Mouse (Mus musculus): ENCODE measurements around the gene Ctnnbl1. TPM values are rescaled to one million over a fixed set of nuclear protein-coding genes. Genes with fewer than 3 reads are reported as not detected.
A peak's percentile ranks its signal among the peaks of the same experiment; 100 is the strongest.

The Ctnnbl1 gene
- total RNA-seq, 2 experiments from 2014 or later, result 23.7 to 26.1 TPM

- no peak for DNase-seq (ENCODE audit: low spot score in 2 of 2)
- intact Hi-C loops (cut with DNase I), result no loop called here
Observed at GRCm38 (mm10) chr2:157789226-157789625, 52.0 kb downstream of the Ctnnbl1 start.

DNA sequence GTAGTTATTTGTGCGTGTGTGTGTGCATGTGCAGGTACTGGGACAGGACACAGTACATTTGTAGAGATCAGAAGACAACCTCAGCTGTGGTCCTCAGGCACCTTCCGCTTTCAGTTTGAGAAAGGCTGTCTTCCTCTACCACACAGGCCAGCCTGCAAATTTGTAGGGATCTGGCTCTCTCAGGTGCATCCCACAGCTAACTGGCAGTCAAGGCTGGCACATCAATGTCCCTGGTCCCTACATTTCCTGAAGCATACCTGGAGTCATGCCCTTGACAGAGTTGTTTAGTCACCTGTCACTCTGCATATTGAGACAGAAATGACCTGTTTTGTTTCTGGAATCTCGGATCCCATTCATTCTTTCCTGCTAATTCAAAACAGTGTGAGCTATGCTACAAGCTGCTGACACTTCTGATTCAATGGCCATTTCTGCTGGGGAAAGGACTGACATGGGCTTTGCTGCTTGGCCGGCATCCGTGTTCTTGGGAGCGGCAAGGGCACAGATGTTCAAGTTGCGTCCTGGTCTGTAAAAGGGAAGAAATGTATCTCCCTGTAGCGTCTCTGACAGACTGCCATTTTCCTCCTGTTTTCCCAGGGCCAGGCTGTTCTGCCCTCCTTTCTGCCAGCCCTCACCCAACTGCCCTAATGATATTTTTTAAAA lies 53.8 kb downstream of the Ctnnbl1 start:
- intact Hi-C loops (cut with DNase I), result no loop called here
- no peak for DNase-seq (ENCODE audit: low spot score in 2 of 2)

GRCm38 (mm10) chr2:157791528-157792162 lies 54.4 kb downstream of the Ctnnbl1 start:
- intact Hi-C loops (cut with DNase I), result no loop called here
- no peak for DNase-seq (ENCODE audit: low spot score in 2 of 2)

- intact Hi-C loops (cut with DNase I), result no loop called here
Observed at GRCm38 (mm10) chr2:157792840-157793552, 55.8 kb downstream of the Ctnnbl1 start.

GRCm38 (mm10) chr2:157793851-157794332 lies 56.7 kb downstream of the Ctnnbl1 start:
- intact Hi-C loops (cut with DNase I), result no loop called here
- no peak for DNase-seq (ENCODE audit: low spot score in 2 of 2)

More at GRCm38 (mm10) chr2:157792840-157793552, 55.8 kb downstream of the Ctnnbl1 start:
- no peak for DNase-seq (ENCODE audit: low spot score in 2 of 2)

- intact Hi-C loops (cut with DNase I), result no loop called here
Observed at GRCm38 (mm10) chr2:157795627-157796423, 58.6 kb downstream of the Ctnnbl1 start.

DNA sequence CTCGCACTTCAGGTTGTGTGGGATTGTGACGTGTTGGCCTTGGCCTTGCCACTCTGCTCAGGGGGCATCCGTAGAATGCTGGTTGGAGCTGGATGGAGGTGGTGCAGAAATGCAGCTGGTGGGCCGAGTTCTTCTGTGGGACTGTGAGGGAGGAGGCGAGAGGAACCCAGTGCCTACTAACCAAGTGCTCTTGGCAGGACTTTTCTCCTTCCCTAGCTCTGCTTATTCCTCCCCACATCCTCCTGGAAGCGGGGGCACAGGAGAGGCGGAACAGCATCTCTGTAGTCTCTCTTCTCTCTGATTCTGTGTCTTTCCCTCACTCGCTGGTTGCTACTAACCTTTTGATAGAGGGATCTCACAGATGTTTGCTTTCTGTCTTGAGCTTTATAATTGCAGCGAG lies 62.3 kb downstream of the Ctnnbl1 start:
- intact Hi-C loops (cut with DNase I), result no loop called here

More at GRCm38 (mm10) chr2:157795627-157796423, 58.6 kb downstream of the Ctnnbl1 start:
- DNase-seq (ENCODE audit: low spot score in 2 of 2), result no peak

DNA sequence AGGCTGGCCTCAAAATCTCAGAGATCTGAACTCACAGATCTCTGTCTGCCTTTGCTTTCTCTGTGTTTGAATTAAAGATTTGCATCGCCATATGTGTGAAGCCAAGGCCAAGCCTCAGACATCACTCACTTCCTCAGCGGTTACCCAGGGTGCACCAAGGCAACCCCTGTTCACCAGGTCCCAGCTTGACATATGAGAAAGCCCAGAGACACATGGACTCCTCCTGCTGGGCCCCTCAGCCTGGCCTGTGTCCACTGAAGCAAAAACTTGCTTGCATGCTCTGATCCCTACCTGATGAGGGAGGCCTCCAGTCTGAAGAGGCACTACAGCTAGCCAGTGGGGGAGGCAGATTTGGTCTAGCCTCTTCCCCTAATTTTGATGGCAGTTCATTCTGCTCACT lies 63.1 kb downstream of the Ctnnbl1 start:
- intact Hi-C loops (cut with DNase I), result loop anchor here (5.0 kb wide), 1 partner anchor 77 kb away; no protein-coding TSS in a partner anchor
- no peak for DNase-seq (ENCODE audit: low spot score in 2 of 2)

More for the DNA sequence above, 62.3 kb downstream of the Ctnnbl1 start:
- DNase-seq (ENCODE audit: low spot score in 2 of 2), result no peak

GRCm38 (mm10) chr2:157800746-157801501 lies 63.7 kb downstream of the Ctnnbl1 start:
- DNase-seq (ENCODE audit: low spot score in 2 of 2), result no peak
- intact Hi-C loops (cut with DNase I), result loop anchor here (5.0 kb wide), 1 partner anchor 76 kb away; no protein-coding TSS in a partner anchor

GRCm38 (mm10) chr2:157801505-157802357 lies 64.5 kb downstream of the Ctnnbl1 start:
- no peak for DNase-seq (ENCODE audit: low spot score in 2 of 2)
- intact Hi-C loops (cut with DNase I), result loop anchor here (5.0 kb wide), 1 partner anchor 76 kb away; no protein-coding TSS in a partner anchor

- intact Hi-C loops (cut with DNase I), result loop anchor here (5.0 kb wide), 1 partner anchor 75 kb away; no protein-coding TSS in a partner anchor
- DNase-seq (ENCODE audit: low spot score in 2 of 2), result no peak
Observed at GRCm38 (mm10) chr2:157802666-157803065, 65.5 kb downstream of the Ctnnbl1 start.

DNA sequence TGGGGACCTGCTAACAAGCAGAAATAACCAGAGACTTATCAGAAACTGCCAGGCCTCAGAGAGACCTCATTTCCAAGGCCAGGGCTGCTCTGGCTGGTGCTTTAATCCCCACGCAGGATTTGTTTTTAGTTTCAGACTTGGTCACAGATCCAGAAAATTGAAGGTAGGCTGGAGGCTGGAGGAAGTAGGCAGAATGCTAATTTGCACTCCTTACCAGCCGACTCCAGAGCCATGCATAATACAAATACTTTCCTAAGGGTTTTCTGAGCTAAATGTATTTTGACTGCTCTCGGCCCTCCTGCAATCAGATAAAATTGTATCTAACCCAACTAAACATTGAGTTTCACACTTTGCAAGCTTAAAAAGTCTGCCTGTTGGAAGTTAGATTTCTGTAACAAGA lies 67.2 kb downstream of the Ctnnbl1 start:
- intact Hi-C loops (cut with DNase I), result loop anchor here (5.0 kb wide), 1 partner anchor 73 kb away; no protein-coding TSS in a partner anchor

DNA sequence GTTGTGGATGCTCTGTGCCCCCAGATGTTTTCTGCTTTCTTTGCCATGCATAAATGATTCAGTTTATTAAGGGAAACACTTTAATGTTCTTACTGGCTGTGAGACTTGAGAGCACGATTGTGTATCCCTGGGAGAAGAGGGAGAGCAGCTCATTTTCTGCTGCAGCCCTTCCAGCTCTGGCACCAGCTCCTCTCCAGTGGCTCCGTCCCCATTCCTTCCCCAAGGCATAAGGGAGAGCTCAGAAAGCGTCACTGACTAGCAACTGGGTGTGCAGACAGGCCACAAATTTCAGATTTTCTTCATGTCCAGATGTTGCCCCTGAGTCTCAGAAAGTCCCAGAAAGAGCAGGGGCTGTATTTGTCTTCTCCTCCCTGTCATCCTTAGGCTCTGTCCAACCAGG lies 67.9 kb downstream of the Ctnnbl1 start:
- DNase-seq (ENCODE audit: low spot score in 2 of 2), result no peak
- intact Hi-C loops (cut with DNase I), result no loop called here

More for the DNA sequence above, 67.2 kb downstream of the Ctnnbl1 start:
- DNase-seq (ENCODE audit: low spot score in 2 of 2), result peak in 1 of 2 experiments; percentile 36

GRCm38 (mm10) chr2:157807076-157807475 lies 69.9 kb downstream of the Ctnnbl1 start:
- intact Hi-C loops (cut with DNase I), result no loop called here

GRCm38 (mm10) chr2:157807621-157808367 lies 70.6 kb downstream of the Ctnnbl1 start:
- intact Hi-C loops (cut with DNase I), result no loop called here
- DNase-seq (ENCODE audit: low spot score in 2 of 2), result no peak

More at GRCm38 (mm10) chr2:157807076-157807475, 69.9 kb downstream of the Ctnnbl1 start:
- no peak for DNase-seq (ENCODE audit: low spot score in 2 of 2)

DNA sequence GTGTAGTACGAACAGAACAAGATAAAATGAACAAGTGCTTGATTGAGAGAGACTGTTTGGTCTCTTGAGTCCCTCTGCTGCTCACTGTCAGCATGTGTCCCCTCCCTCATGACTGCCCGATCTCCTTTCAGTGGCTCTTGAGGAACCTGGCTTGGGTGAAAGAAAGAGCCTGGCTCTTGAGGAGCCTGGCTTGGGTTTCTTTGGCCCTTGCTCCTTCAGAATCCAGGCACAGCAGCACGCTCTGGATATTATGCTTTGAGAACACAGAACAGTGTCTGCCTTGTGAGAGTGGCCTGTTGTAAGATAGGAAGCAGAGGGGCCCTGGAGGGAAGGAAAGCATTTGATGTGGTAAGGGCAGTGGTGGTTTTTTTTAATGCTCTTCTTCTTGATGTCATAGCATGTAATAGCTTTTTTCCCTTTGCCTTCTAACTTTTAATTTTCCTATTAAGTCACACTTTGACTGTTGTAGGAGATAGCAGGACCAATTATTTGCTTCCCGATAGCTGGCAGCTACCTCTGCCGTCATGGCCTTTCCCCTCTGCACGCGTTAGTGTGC lies 71.2 kb downstream of the Ctnnbl1 start:
- no peak for DNase-seq (ENCODE audit: low spot score in 2 of 2)
- intact Hi-C loops (cut with DNase I), result no loop called here

All from left cerebral cortex, postnatal 14 days (tissue).